Mouse (Mus musculus) thymus, postnatal 36 days (tissue): Measurements from ENCODE around the gene Mindy2.
A peak's percentile ranks its signal among the peaks of the same experiment; 100 is the strongest.

Source experiments
- DNase-seq, 2 experiments: peaks; one replicate each; pipeline ENCODE4 v3.0.0; 2022; ENCODE audit warnings: mixed read lengths in 2 of 2

The Mindy2 gene

GRCm38 (mm10) chr9:70666811-70667210, 9.8 kb upstream of the Mindy2 start:
- DNase-seq, result no peak

GRCm38 (mm10) chr9:70665372-70666145, 8.6 kb upstream of the Mindy2 start:
- DNase-seq, result no peak

GRCm38 (mm10) chr9:70664847-70665246, 7.9 kb upstream of the Mindy2 start:
- no peak for DNase-seq

GRCm38 (mm10) chr9:70658266-70658665, 1.3 kb upstream of the Mindy2 start:
- DNase-seq, result no peak

GRCm38 (mm10) chr9:70656130-70657007, 605 bp downstream of the Mindy2 start, which contains the start of gene Gm10642:
Gene Gm10642 (plus strand): TSS chr9:70656251.
- peak; percentile 76 to 83 for DNase-seq

GRCm38 (mm10) chr9:70655764-70656129, 1.2 kb downstream of the Mindy2 start:
- DNase-seq, result no peak

- DNase-seq, result no peak
Measured at GRCm38 (mm10) chr9:70654496-70654895, 2.5 kb downstream of the Mindy2 start.

GRCm38 (mm10) chr9:70653875-70654274, 3.1 kb downstream of the Mindy2 start:
- DNase-seq, result no peak

- no peak for DNase-seq
Measured at GRCm38 (mm10) chr9:70652221-70652620, 4.8 kb downstream of the Mindy2 start.

GRCm38 (mm10) chr9:70650994-70651393, 6.0 kb downstream of the Mindy2 start:
- no peak for DNase-seq

- DNase-seq, result no peak
Measured at GRCm38 (mm10) chr9:70650260-70650659, 6.7 kb downstream of the Mindy2 start.

- DNase-seq, result no peak
Measured at GRCm38 (mm10) chr9:70636748-70637147, 20.2 kb downstream of the Mindy2 start.

- DNase-seq, result no peak
Measured at GRCm38 (mm10) chr9:70631665-70632064, 25.3 kb downstream of the Mindy2 start.

GRCm38 (mm10) chr9:70629711-70630110, 27.3 kb downstream of the Mindy2 start:
- DNase-seq, result no peak

GRCm38 (mm10) chr9:70611026-70611673, 45.8 kb downstream of the Mindy2 start:
- no peak for DNase-seq

GRCm38 (mm10) chr9:70602186-70602845, 54.7 kb downstream of the Mindy2 start:
- DNase-seq, result no peak

- DNase-seq, result no peak
Measured at GRCm38 (mm10) chr9:70598271-70598670, 58.7 kb downstream of the Mindy2 start.

GRCm38 (mm10) chr9:70591486-70591885, 65.5 kb downstream of the Mindy2 start:
- DNase-seq, result no peak

- DNase-seq, result no peak
Measured at GRCm38 (mm10) chr9:70590775-70591174, 66.2 kb downstream of the Mindy2 start.

- no peak for DNase-seq
Measured at GRCm38 (mm10) chr9:70587171-70587570, 69.8 kb downstream of the Mindy2 start.

- DNase-seq, result no peak
Measured at GRCm38 (mm10) chr9:70585172-70585571, 71.8 kb downstream of the Mindy2 start.

GRCm38 (mm10) chr9:70584641-70585040, 72.3 kb downstream of the Mindy2 start:
- DNase-seq, result peak; percentile 33 to 35

GRCm38 (mm10) chr9:70580956-70581355, 76.0 kb downstream of the Mindy2 start:
- no peak for DNase-seq
